Mouse (Mus musculus) spleen, adult 2 months (tissue): ENCODE data around the gene Mylk. TPM values are rescaled to one million over a fixed set of nuclear protein-coding genes. Genes with fewer than 3 reads are reported as not detected.

Experiments
- DNase-seq, 2 experiments: peaks; one replicate each; pipeline versions ENCODE4 v3.0.0 to v3.0.0-alpha.2; 2012 to 2021; ENCODE audit warnings: low spot score in 2 of 2, low read depth in 1 of 2
- H3K27ac ChIP-seq: fragments of 200-500 bp; 2 replicates; pipeline ENCODE4 v1.5.1; 2012; ENCODE audit warnings: low read length, inconsistent platforms; ENCODE audit not compliant: insufficient read depth
- H3K27me3 ChIP-seq: fragments of 200-500 bp; 2 replicates; pipeline ENCODE4 v1.6.1; 2012; ENCODE audit warnings: mild to moderate bottlenecking, moderate library complexity, low read length, inconsistent platforms; ENCODE audit not compliant: control insufficient read depth, insufficient read depth
- H3K36me3 ChIP-seq: fragments of 200-500 bp; 2 replicates; pipeline ENCODE4 v1.6.1; 2012; ENCODE audit warnings: mild to moderate bottlenecking, low read length, inconsistent platforms; ENCODE audit not compliant: control insufficient read depth, insufficient read depth
- H3K4me1 ChIP-seq: fragments of 200-500 bp; 2 replicates; pipeline ENCODE4 v1.6.1; 2011; ENCODE audit warnings: inconsistent platforms; ENCODE audit not compliant: control insufficient read depth, insufficient read depth, insufficient read length
- H3K4me3 ChIP-seq: fragments of 200-500 bp; 2 replicates; pipeline ENCODE4 v1.5.1; 2011; ENCODE audit warnings: mild to moderate bottlenecking, inconsistent platforms; ENCODE audit not compliant: insufficient read depth, insufficient read length; ENCODE audit errors: extremely low read depth
- CTCF ChIP-seq: fragments of 200-500 bp; IDR thresholded peaks from 2 replicates; pipeline ENCODE4 v1.5.1; 2011; ENCODE audit warnings: mild to moderate bottlenecking, inconsistent platforms; ENCODE audit not compliant: insufficient read depth, insufficient read length, insufficient replicate concordance; ENCODE audit errors: extremely low read depth
- POLR2A ChIP-seq: fragments of 200-500 bp; IDR thresholded peaks from 2 replicates; pipeline ENCODE4 v1.6.1; 2011; ENCODE audit warnings: low read depth, low read length, inconsistent platforms
- WGBS: fragments of 180-500 bp; shearing (Covaris S2); methylation state at CpG from one replicate; pipeline ENCODE4 v1.1.7; 2018; 5-methylcytosine and 5-hydroxymethylcytosine counted together
- polyA plus RNA-seq: library from polyadenylated mRNA; depleted of rRNA; stranded (reverse); fragments of >200 nt; gene quantifications from 2 replicates; pipeline ENCODE4 v1.2.3, GENCODE M21; 2012

Gene Mylk
- polyA plus RNA-seq, 1 experiment, result 41.9 TPM

DNA sequence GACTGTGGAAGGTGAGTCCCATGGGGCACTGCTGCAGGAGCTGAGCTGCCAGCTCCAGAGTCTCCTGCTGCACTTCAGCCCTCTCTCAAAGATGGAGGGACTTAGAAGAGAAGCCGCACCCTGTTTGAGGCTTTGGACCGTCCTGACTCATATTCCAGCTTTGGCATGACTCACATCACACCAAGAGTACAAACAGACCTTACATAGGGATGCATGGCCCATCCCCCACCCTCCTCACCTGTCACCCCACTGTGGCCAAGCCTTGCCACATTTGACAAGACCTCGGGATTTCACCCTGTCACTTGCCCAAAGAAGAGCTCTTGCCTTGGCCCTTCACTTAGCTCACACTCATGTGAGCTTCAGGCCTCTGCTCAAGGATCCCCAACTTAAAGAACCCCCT is 115.8 kb downstream of the Mylk start:
- no peaks in the 10 kb centered on the region for H3K4me1 ChIP-seq
- H3K27me3 ChIP-seq, result no peaks in the 10 kb centered on the region
- TF ChIP-seq POLR2A (no peak), CTCF (no peak)
- no peak overlapping the region for H3K27ac ChIP-seq
- no peak overlapping the region for H3K4me3 ChIP-seq
- 90% methylated on average over 3 of the region's 3 CpGs for WGBS
- no peak for DNase-seq
- no peaks in the 10 kb centered on the region for H3K36me3 ChIP-seq

DNA sequence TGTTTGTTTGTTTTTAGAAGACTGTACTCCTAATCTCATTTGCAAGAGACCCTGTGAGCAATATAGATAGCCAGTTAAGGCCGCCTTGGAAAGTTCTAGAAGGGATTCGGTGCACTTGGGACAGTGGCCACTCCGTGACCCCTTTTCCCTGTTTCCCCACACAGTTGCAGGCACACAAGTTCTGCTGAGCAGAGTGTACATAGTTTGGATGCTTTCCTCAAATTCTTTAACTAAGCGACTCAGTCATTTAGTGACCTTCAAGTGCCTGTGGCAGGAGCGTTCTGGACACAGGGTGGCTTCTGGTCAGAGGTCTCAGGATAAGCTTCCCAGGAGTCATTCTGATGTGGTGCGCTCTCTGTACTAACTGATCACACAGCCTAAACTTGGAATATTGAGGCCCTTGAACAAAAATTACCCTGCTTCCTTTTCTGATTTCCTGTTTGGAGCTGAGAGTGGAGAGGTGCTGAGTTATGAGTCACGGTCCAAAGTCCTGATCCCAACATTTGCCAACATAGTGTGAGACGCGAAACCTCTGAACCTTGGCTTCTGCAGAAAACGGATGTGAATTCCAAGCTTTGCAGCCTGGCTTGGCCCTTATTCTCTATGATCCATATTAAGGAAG is 116.8 kb downstream of the Mylk start:
- WGBS, result 80% methylated on average over 10 of the region's 10 CpGs
- no peaks in the 10 kb centered on the region for H3K4me1 ChIP-seq

DNA sequence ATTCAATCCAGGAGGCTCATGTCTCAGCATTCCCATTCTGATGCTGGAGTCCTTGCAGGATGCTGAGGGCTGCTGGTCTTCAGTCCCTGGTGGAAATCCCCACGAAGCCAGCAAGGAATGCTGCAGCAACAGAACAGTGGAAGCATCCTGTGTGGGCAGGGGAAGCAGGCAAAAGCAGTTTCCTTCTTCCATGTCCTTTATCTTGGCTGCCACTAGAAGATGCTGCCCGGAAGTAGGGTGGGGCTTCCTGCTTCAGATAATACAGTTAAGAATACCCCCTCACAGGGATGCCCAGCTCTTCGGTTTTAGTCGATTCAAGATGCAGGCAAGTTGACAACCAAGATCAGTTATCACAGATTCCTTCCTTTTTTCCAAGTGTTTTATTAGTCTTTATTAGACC is 120.4 kb downstream of the Mylk start:
- no peaks in the 10 kb centered on the region for H3K36me3 ChIP-seq
- no peak for DNase-seq
- WGBS, result 55% methylated on average over 4 of the region's 4 CpGs

More for the DNA sequence above, 116.8 kb downstream of the Mylk start:
- DNase-seq, result no peak
- TF ChIP-seq POLR2A (no peak), CTCF (no peak)
- Histone ChIP-seq H3K4me3 (no peak overlapping the region), H3K27me3 (no peaks in the 10 kb centered on the region), H3K27ac (no peak overlapping the region), H3K36me3 (no peaks in the 10 kb centered on the region)

DNA sequence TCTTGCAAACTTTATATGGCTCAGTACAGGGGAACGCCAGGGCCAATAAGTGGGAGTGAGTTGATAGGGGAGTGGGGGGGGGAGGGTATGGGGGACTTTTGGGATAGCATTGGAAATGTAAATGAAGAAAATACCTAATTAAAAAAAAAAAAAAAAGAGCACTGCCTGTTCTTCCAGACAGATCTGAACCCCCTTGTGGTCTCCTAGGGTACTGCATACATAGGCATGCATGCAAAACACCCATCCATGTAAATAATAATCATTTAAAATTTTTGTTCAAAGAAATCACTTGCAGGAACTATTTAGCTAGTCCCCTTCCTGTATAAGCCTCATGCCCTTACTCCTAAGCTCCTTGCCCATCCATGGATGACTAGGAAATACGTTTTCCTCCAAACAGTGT is 122.2 kb downstream of the Mylk start:
- no peak overlapping the region for H3K4me3 ChIP-seq
- TF ChIP-seq CTCF (no peak), POLR2A (no peak)
- no peak overlapping the region for H3K27ac ChIP-seq
- H3K36me3 ChIP-seq, result no peaks in the 10 kb centered on the region
- no peaks in the 10 kb centered on the region for H3K4me1 ChIP-seq
- 91% methylated on average over 2 of the region's 2 CpGs for WGBS
- no peaks in the 10 kb centered on the region for H3K27me3 ChIP-seq
- no peak for DNase-seq

More for the DNA sequence above, 120.4 kb downstream of the Mylk start:
- no peak overlapping the region for H3K4me3 ChIP-seq
- no peaks in the 10 kb centered on the region for H3K27me3 ChIP-seq
- H3K4me1 ChIP-seq, result no peaks in the 10 kb centered on the region
- no peak for TF ChIP-seq CTCF
- no peak for TF ChIP-seq POLR2A
- H3K27ac ChIP-seq, result no peak overlapping the region

DNA sequence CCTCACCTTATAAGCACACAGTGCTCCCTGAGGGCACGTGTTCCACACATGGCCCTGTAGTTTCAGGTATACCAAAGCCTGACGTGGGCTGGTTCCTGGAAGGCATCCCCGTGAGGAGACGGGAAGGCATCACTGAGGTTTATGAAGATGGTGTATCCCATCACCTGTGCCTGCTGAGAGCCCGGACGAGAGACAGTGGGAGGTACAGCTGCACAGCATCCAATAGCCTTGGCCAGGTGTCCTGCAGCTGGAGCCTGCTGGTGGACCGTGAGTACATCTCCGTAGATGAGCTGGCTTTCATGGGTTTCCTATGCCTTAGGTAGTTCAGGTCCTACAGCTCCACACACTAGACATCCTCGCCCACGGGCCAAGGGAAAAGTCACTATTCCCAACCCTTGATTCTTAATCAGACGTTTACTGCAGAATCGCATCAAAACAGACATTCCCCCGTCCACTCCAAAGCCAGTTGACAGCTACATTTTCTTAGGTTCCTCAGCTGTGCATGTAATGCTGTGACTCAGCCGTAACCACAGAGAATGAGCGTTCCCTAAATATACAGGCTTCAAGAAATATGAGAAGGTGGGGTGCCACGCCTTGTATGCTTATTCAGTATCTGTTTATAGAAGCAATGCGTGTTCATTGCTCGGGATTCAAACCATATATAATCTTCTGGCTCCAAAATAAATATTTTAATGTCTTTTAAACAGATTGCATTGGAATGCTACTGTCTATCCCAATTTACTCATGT is 135.2 kb downstream of the Mylk start:
- no peak overlapping the region for H3K27ac ChIP-seq
- 74% methylated on average over 18 of the region's 18 CpGs for WGBS
- H3K36me3 ChIP-seq, result no peaks in the 10 kb centered on the region
- no peaks in the 10 kb centered on the region for H3K4me1 ChIP-seq
- TF ChIP-seq CTCF (no peak), POLR2A (no peak)
- no peaks in the 10 kb centered on the region for H3K27me3 ChIP-seq
- no peak for DNase-seq
- no peak overlapping the region for H3K4me3 ChIP-seq

DNA sequence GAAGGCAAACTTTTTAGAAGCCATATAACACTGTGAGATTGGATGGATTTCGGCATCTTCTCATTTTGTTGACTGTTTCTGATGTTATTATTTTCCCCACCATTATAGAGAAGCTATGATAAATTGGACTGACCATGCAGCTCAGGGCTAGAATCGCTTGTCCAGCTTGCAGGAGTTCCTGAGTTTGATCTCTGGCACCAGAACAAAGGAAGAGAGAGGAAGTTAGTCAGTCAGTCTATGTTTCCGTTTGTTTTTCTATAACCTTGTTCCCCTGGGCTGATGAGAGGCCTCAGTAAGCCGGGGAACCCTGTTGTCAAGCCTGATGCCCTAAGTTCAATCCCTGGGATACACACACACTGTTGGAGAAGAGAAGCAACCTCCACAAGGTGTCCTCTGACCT is 135.8 kb downstream of the Mylk start:
- no peak overlapping the region for H3K27ac ChIP-seq
- WGBS, result 33% methylated on average over 4 of the region's 4 CpGs
- no peak for DNase-seq
- TF ChIP-seq CTCF (no peak), POLR2A (no peak)
- H3K27me3 ChIP-seq, result no peaks in the 10 kb centered on the region
- H3K4me3 ChIP-seq, result no peak overlapping the region
- H3K4me1 ChIP-seq, result no peaks in the 10 kb centered on the region
- no peaks in the 10 kb centered on the region for H3K36me3 ChIP-seq

DNA sequence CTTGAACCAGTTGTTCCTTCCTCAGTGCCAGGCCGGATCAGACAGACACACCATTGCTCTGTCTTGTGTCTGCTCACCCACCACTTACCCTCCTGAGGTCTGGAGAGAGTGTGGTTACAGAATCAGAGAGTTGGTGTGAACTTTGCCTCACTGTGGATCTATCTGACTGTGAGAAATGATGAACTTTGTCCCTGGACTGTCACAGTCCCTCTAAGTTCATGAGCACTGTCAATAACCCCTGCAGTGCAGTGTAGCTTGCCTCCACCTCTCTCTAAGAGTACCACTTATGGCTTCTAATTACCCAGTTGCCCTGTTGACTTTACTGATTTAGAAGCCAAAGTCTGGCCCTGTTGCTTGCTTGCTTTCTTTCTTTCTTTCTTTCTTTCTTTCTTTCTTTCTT is 142.0 kb downstream of the Mylk start:
- no peak for DNase-seq
- WGBS, result 86% methylated on average over 1 of the region's 1 CpGs
- no peak overlapping the region for H3K4me3 ChIP-seq
- no peak for TF ChIP-seq POLR2A
- TF ChIP-seq CTCF, result no peak
- no peaks in the 10 kb centered on the region for H3K4me1 ChIP-seq
- no peaks in the 10 kb centered on the region for H3K36me3 ChIP-seq
- H3K27ac ChIP-seq, result no peak overlapping the region
- H3K27me3 ChIP-seq, result no peaks in the 10 kb centered on the region
